Mouse (Mus musculus) olfactory bulb, adult 2 months (tissue): Measurements from ENCODE around the gene Gm21119. TPM values are rescaled to one million over a fixed set of nuclear protein-coding genes. Genes with fewer than 3 reads are reported as not detected.
"Not testable (repeated sequence)": the region's sequence is repeated elsewhere in the genome, so short reads cannot be mapped to it uniquely, and the experiment has no call there.

Experiments
- H3K27ac ChIP-seq: fragments of 200-500 bp; 2 replicates; pipeline ENCODE4 v1.5.1; 2012; ENCODE audit warnings: low read depth, low read length; ENCODE audit not compliant: insufficient read depth
- H3K4me1 ChIP-seq: fragments of 200-500 bp; 2 replicates; pipeline ENCODE4 v1.6.1; 2012; ENCODE audit warnings: low read length; ENCODE audit not compliant: control insufficient read depth, insufficient read depth
- H3K4me3 ChIP-seq: fragments of 200-500 bp; 2 replicates; pipeline ENCODE4 v1.5.1; 2012; ENCODE audit warnings: mild to moderate bottlenecking, low read depth, low read length, moderate library complexity; ENCODE audit not compliant: insufficient read depth
- WGBS: fragments of 180-500 bp; shearing (Covaris S2); methylation state at CpG from one replicate; pipeline ENCODE4 v1.1.7; 2018; 5-methylcytosine and 5-hydroxymethylcytosine counted together
- polyA plus RNA-seq: library from polyadenylated mRNA; stranded (reverse); fragments of >200 nt; gene quantifications from 2 replicates; pipeline ENCODE4 v1.2.4, GENCODE M21; 2012; ENCODE audit warnings: low replicate concordance; ENCODE audit not compliant: missing spikeins, insufficient read depth, insufficient read length

Gm21119 gene
- not detected in 2 replicates for polyA plus RNA-seq

- no CpG with 5 or more reads among the region's 2 CpGs for WGBS
- H3K4me1 ChIP-seq, H3K27ac ChIP-seq, H3K4me3 ChIP-seq: not testable (repeated sequence)
Measured at GRCm38 (mm10) chr8:20614619-20615018, at the start of gene Gm21119. Gene Gm21119, plus strand, starts transcription at chr8:20614919.

- H3K4me3 ChIP-seq, H3K27ac ChIP-seq, H3K4me1 ChIP-seq: not testable (repeated sequence)
- 67% methylated on average over 1 of the region's 1 CpGs for WGBS
Measured at GRCm38 (mm10) chr8:20566753-20567152, 48.0 kb upstream of the Gm21119 start.

GRCm38 (mm10) chr8:20581081-20581480, 33.6 kb upstream of the Gm21119 start:
- 97% methylated on average over 5 of the region's 6 CpGs for WGBS
- not testable (repeated sequence) for H3K27ac ChIP-seq, H3K4me3 ChIP-seq, H3K4me1 ChIP-seq

GRCm38 (mm10) chr8:20582772-20583171, 31.9 kb upstream of the Gm21119 start:
- 80% methylated on average over 3 of the region's 6 CpGs for WGBS
- not testable (repeated sequence) for H3K4me1 ChIP-seq, H3K4me3 ChIP-seq, H3K27ac ChIP-seq

- not testable (repeated sequence) for H3K4me1 ChIP-seq, H3K4me3 ChIP-seq, H3K27ac ChIP-seq
- 18% methylated on average over 10 of the region's 12 CpGs for WGBS
Measured at GRCm38 (mm10) chr8:20588268-20589177, 26.2 kb upstream of the Gm21119 start.

- not testable (repeated sequence) for H3K4me3 ChIP-seq, H3K4me1 ChIP-seq, H3K27ac ChIP-seq
- 80% methylated on average over 2 of the region's 4 CpGs for WGBS
Measured at GRCm38 (mm10) chr8:20589178-20589539, 25.6 kb upstream of the Gm21119 start.

GRCm38 (mm10) chr8:20590117-20590997, 24.4 kb upstream of the Gm21119 start:
- not testable (repeated sequence) for H3K4me3 ChIP-seq, H3K4me1 ChIP-seq, H3K27ac ChIP-seq
- 84% methylated on average over 3 of the region's 9 CpGs for WGBS

- H3K27ac ChIP-seq, H3K4me3 ChIP-seq, H3K4me1 ChIP-seq: not testable (repeated sequence)
- WGBS = 82% methylated on average over 5 of the region's 8 CpGs
Measured at GRCm38 (mm10) chr8:20591002-20591401, 23.7 kb upstream of the Gm21119 start.

- H3K4me3 ChIP-seq, H3K27ac ChIP-seq, H3K4me1 ChIP-seq: not testable (repeated sequence)
- WGBS = 19% methylated on average over 1 of the region's 5 CpGs
Measured at GRCm38 (mm10) chr8:20592732-20593272, 21.9 kb upstream of the Gm21119 start.

GRCm38 (mm10) chr8:20593841-20594240, 20.9 kb upstream of the Gm21119 start:
- H3K4me3 ChIP-seq, H3K27ac ChIP-seq, H3K4me1 ChIP-seq: not testable (repeated sequence)
- no CpG with 5 or more reads among the region's 4 CpGs for WGBS

GRCm38 (mm10) chr8:20596081-20596841, 18.5 kb upstream of the Gm21119 start:
- 80% methylated on average over 6 of the region's 9 CpGs for WGBS
- not testable (repeated sequence) for H3K4me3 ChIP-seq

GRCm38 (mm10) chr8:20596842-20597708, 17.6 kb upstream of the Gm21119 start:
- H3K27ac ChIP-seq, H3K4me3 ChIP-seq, H3K4me1 ChIP-seq: not testable (repeated sequence)
- WGBS = 75% methylated on average over 11 of the region's 13 CpGs

More at GRCm38 (mm10) chr8:20596081-20596841, 18.5 kb upstream of the Gm21119 start:
- H3K4me1 ChIP-seq, H3K27ac ChIP-seq: not testable (repeated sequence)
